Mouse (Mus musculus) hindbrain, embryonic 12.5 days (tissue): Measurements from ENCODE around the gene Mpp6. TPM values are rescaled to one million over a fixed set of nuclear protein-coding genes. Genes with fewer than 3 reads are reported as not detected.

ENCODE experiments used
- ATAC-seq: fragments of 200-750 bp; cut with Nextera tagmentation; 2 replicates; pipeline ENCODE4 v1.8.0; 2017; ENCODE audit warnings: moderate TSS enrichment; ENCODE audit not compliant: low FRiP score
- H3K27ac ChIP-seq: fragments of 300-500 bp; sonication (generic); 2 replicates; pipeline ENCODE4 v1.5.1; 2016; ENCODE audit warnings: mild to moderate bottlenecking
- H3K27me3 ChIP-seq: fragments of 300-500 bp; sonication (generic); 2 replicates; pipeline ENCODE4 v1.6.1; 2016; ENCODE audit warnings: mild to moderate bottlenecking
- H3K36me3 ChIP-seq: fragments of 300-500 bp; sonication (generic); 2 replicates; pipeline ENCODE4 v1.6.1; 2016; ENCODE audit warnings: mild to moderate bottlenecking
- H3K4me1 ChIP-seq: fragments of 300-500 bp; sonication (generic); 2 replicates; pipeline ENCODE4 v1.6.1; 2016
- H3K4me2 ChIP-seq: fragments of 300-500 bp; sonication (generic); replicated peaks from 2 replicates; pipeline ENCODE4 v1.6.1; 2016; ENCODE audit warnings: mild to moderate bottlenecking
- H3K4me3 ChIP-seq: fragments of 300-500 bp; sonication (generic); 2 replicates; pipeline ENCODE4 v1.5.1; 2016; ENCODE audit warnings: mild to moderate bottlenecking
- H3K9ac ChIP-seq: fragments of 300-500 bp; sonication (generic); 2 replicates; pipeline ENCODE4 v1.6.1; 2016; ENCODE audit warnings: mild to moderate bottlenecking, moderate library complexity
- H3K9me3 ChIP-seq: fragments of 300-500 bp; sonication (generic); replicated peaks from 2 replicates; pipeline ENCODE4 v1.6.1; 2016; ENCODE audit warnings: mild to moderate bottlenecking
- WGBS: fragments of 180-500 bp; shearing (Covaris S2); methylation state at CpG from one replicate; pipeline ENCODE4 v1.1.7; 2016; 5-methylcytosine and 5-hydroxymethylcytosine counted together
- polyA plus RNA-seq: library from polyadenylated mRNA; unstranded; fragments of >200 nt; fragmentation: Nextera tagmentation; extraction: Ambion mirVana; gene quantifications from 2 replicates; pipeline ENCODE4 v1.2.1, GENCODE M21; 2016

Mpp6 gene
- polyA plus RNA-seq, 1 experiment from 2014 or later = 76.9 TPM

- 74% methylated on average over 2 of the region's 2 CpGs for WGBS
- Histone ChIP-seq H3K4me1 (no peaks in the 10 kb centered on the region), H3K36me3 (no peaks in the 10 kb centered on the region), H3K27me3 (no peaks in the 10 kb centered on the region), H3K4me3 (no peak overlapping the region), H3K9me3 (no peaks in the 10 kb centered on the region), H3K27ac (no peak overlapping the region), H3K9ac (no peak overlapping the region), H3K4me2 (no peak overlapping the region)
- no peak for ATAC-seq
These were observed 127.9 kb downstream of the Mpp6 start for GRCm38 (mm10) chr6:50237963-50238362.

DNA sequence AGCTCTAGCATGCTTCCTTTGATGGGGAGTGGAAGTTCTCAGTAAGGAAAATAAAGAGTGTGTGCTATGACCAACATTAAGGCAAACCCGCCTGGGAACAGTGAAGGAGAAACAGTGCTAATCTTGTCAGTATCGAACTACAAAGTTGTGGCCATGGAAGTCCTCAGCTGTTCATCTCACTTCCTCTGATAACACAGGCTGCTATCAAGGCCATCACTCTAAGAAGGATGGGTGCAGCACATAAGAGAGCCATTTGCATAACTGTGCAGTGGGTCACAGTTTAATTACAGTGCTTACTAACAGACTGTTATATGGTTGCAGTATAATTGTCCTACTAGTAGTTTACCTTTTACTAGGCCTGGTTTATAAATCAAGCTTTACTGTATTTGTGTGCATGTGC lies 129.9 kb downstream of the Mpp6 start:
- H3K27ac ChIP-seq = no peak overlapping the region
- no peak for ATAC-seq
- H3K36me3 ChIP-seq = no peaks in the 10 kb centered on the region
- H3K9me3 ChIP-seq = no peaks in the 10 kb centered on the region
- WGBS = 96% methylated on average over 2 of the region's 2 CpGs
- no peak overlapping the region for H3K4me3 ChIP-seq
- no peaks in the 10 kb centered on the region for H3K27me3 ChIP-seq
- H3K4me2 ChIP-seq = no peak overlapping the region
- no peaks in the 10 kb centered on the region for H3K4me1 ChIP-seq
- H3K9ac ChIP-seq = no peak overlapping the region

DNA sequence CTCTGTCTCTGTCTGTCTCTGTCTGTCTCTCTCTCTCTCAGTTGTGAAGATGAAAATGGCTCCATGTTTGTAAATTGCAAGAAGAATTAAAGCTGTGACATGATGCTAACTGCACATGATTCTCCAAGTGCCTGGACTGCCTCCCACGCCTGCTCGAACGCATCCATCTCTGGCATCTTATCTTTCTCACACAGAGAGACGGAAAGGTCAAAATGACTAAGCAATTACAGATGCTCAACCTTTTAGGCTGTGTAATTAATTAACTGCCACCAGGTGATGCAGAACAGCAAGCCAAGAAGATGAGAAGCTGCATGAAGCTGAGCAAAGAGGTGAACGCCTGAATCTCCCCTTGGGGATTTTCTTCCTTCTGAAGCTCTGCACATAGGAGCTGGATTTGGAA lies 130.4 kb downstream of the Mpp6 start:
- Histone ChIP-seq H3K9ac (no peak overlapping the region), H3K4me1 (no peaks in the 10 kb centered on the region), H3K4me2 (no peak overlapping the region), H3K27ac (no peak overlapping the region), H3K4me3 (no peak overlapping the region), H3K9me3 (no peaks in the 10 kb centered on the region), H3K27me3 (no peaks in the 10 kb centered on the region), H3K36me3 (no peaks in the 10 kb centered on the region)
- 73% methylated on average over 5 of the region's 5 CpGs for WGBS
- no peak for ATAC-seq

GRCm38 (mm10) chr6:50244126-50244525 lies 134.1 kb downstream of the Mpp6 start:
- H3K36me3 ChIP-seq = no peaks in the 10 kb centered on the region
- H3K4me1 ChIP-seq = no peaks in the 10 kb centered on the region
- no peaks in the 10 kb centered on the region for H3K27me3 ChIP-seq
- ATAC-seq = no peak
- WGBS = 69% methylated on average over 4 of the region's 4 CpGs
- no peak overlapping the region for H3K9ac ChIP-seq
- no peak overlapping the region for H3K4me3 ChIP-seq
- H3K4me2 ChIP-seq = no peak overlapping the region
- H3K9me3 ChIP-seq = no peaks in the 10 kb centered on the region
- no peak overlapping the region for H3K27ac ChIP-seq

- no peak for ATAC-seq
- 81% methylated on average over 4 of the region's 4 CpGs for WGBS
- H3K27ac ChIP-seq = no peak overlapping the region
- no peaks in the 10 kb centered on the region for H3K27me3 ChIP-seq
- H3K4me3 ChIP-seq = no peak overlapping the region
- H3K9me3 ChIP-seq = no peaks in the 10 kb centered on the region
- no peak overlapping the region for H3K9ac ChIP-seq
- no peak overlapping the region for H3K4me2 ChIP-seq
- H3K4me1 ChIP-seq = no peaks in the 10 kb centered on the region
- H3K36me3 ChIP-seq = no peaks in the 10 kb centered on the region
These were observed 134.9 kb downstream of the Mpp6 start for GRCm38 (mm10) chr6:50244967-50245366.

DNA sequence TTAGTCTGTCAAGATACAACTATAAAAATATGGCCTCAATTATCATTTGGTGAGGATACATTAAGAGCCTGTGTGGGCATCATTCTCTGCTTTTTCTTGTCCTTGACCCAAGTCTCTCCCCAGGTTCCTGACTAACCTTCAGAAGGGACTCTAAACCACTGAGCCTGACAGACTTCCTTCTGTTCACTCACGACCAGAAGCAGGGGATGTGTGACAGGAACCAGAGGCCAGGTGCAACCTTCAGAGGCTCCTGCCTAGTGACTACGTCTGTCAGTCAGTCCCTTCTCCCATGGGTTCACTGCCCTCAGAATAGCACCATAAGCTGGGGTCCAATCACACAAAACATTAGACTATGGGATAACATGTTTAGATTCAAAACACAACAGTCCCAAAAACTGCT lies 137.3 kb downstream of the Mpp6 start:
- ATAC-seq = no peak
- Histone ChIP-seq H3K4me1 (no peaks in the 10 kb centered on the region), H3K9ac (no peak overlapping the region), H3K27ac (no peak overlapping the region), H3K36me3 (no peaks in the 10 kb centered on the region), H3K4me3 (no peak overlapping the region), H3K27me3 (no peaks in the 10 kb centered on the region), H3K4me2 (no peak overlapping the region), H3K9me3 (no peaks in the 10 kb centered on the region)
- 75% methylated on average over 2 of the region's 2 CpGs for WGBS

- Histone ChIP-seq H3K4me1 (no peaks in the 10 kb centered on the region), H3K4me2 (no peak overlapping the region), H3K27ac (no peak overlapping the region), H3K27me3 (no peaks in the 10 kb centered on the region), H3K4me3 (no peak overlapping the region), H3K36me3 (no peaks in the 10 kb centered on the region), H3K9ac (no peak overlapping the region), H3K9me3 (no peaks in the 10 kb centered on the region)
- no peak for ATAC-seq
- 94% methylated on average over 4 of the region's 4 CpGs for WGBS
These were observed 137.8 kb downstream of the Mpp6 start for GRCm38 (mm10) chr6:50247791-50248190.

Other genes with a start within 250 kb of the Mpp6 start
- gene Gsdme, start 153.6 kb downstream of the Mpp6 start, polyA plus RNA-seq = 50.9 and 53.5 TPM in 2 replicates